Mouse (Mus musculus) megakaryocyte, embryonic 14.5 days (primary cell): Measurements from ENCODE around the gene Nfam1.

Source experiments
- FLI1 ChIP-seq: IDR thresholded peaks from 2 replicates; pipeline ENCODE4 v1.6.1; 2012; ENCODE audit warnings: low read length, inconsistent platforms, mixed read lengths
- GATA1 ChIP-seq: IDR thresholded peaks from 3 replicates; pipeline ENCODE4 v1.6.1; 2012; ENCODE audit warnings: mixed read lengths, low read length, inconsistent platforms, borderline replicate concordance

DNA sequence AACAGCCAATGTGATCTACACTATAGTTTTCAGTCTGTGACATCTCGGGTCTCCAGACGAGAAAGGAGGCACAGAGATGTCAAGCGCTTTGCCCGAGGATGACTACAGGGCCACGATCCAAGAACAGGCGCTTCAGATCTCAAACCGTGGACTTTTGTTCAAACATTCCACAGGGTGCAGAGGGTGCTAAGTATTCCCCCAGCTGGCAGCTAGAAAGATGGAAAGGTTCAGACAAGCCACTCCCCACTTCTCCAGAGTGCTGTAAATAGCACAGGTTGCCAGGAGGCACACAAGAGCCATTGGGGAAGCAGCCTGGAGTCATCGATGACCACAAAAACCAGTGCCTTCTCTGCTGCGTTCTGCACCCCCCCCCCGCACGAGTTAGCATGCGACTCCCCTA is 74.0 kb downstream of the Nfam1 start:
- TF ChIP-seq GATA1: no peak
- TF ChIP-seq FLI1: no peak
